Mouse (Mus musculus): ENCODE results near the gene Ino80e. TPM values are rescaled to one million over a fixed set of nuclear protein-coding genes. Genes with fewer than 3 reads are reported as not detected.

Ino80e gene
- polyA plus RNA-seq, 1 experiment from 2014 or later: 108 TPM

DNA sequence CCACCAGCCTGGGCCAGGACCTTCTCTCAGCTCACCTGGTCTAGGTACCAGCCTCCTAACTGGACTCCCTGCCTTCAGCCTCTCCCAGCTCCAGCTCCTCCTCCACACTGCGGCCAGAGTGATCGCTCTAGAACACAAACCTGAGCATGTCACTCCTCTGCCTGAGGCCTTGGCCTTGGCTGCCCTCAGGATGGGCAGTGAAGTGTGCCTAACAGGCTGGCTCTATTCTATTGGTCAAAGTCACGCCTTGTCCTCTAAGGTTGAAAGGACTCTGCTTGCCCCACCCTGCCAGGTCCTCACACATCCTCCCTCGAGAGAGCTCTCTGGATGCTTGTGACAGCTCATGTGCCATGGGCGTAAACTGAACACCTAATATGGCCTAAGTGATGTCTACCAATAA, 8.7 kb downstream of the Ino80e start:
- Histone ChIP-seq H3K27ac (no peak overlapping the region), H3K4me3 (no peak overlapping the region), H3K9me3 (no peaks in the 10 kb centered on the region), H3K27me3 (peaks cover 25% of the 10 kb centered on the region), H3K9ac (no peak overlapping the region), H3K36me3 (peaks cover 69% of the 10 kb centered on the region), H3K4me2 (no peak overlapping the region), H3K4me1 (peaks cover 23% of the 10 kb centered on the region)
- no peak for ATAC-seq (ENCODE audit: insufficient number of reproducible peaks, insufficient read depth, low FRiP score, low TSS enrichment, low read depth)
- WGBS: 90% methylated on average over 5 of the region's 5 CpGs

DNA sequence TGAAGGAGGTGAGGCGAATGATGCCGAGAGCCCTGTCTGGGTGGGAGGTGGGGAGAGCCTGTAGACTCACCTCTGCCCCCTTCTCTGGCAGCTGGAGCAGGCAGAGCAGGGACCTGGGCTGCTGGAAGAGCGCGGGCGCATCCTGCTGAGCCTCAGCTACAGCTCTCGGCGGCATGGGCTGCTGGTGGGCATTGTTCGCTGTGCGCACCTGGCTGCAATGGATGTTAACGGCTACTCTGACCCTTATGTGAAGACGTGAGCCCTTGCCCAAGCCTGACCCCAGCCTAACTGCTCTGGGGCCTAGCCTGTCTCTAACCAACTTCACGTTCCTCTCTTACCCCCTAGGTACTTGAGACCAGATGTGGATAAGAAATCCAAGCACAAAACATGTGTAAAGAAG, 11.0 kb downstream of the Ino80e start:
- ATAC-seq (ENCODE audit: insufficient number of reproducible peaks, insufficient read depth, low FRiP score, low TSS enrichment, low read depth): no peak
- peaks cover 47% of the 10 kb centered on the region for H3K36me3 ChIP-seq
- H3K4me2 ChIP-seq: no peak overlapping the region
- H3K4me3 ChIP-seq: no peak overlapping the region
- WGBS: 23% methylated on average over 12 of the region's 12 CpGs
- no peak overlapping the region for H3K27ac ChIP-seq
- no peaks in the 10 kb centered on the region for H3K9me3 ChIP-seq
- H3K9ac ChIP-seq: peak overlapping the region; percentile 54; the same call in 1 of the 2 replicates
- H3K4me1 ChIP-seq: peaks cover 29% of the 10 kb centered on the region
- peaks cover 45% of the 10 kb centered on the region for H3K27me3 ChIP-seq

DNA sequence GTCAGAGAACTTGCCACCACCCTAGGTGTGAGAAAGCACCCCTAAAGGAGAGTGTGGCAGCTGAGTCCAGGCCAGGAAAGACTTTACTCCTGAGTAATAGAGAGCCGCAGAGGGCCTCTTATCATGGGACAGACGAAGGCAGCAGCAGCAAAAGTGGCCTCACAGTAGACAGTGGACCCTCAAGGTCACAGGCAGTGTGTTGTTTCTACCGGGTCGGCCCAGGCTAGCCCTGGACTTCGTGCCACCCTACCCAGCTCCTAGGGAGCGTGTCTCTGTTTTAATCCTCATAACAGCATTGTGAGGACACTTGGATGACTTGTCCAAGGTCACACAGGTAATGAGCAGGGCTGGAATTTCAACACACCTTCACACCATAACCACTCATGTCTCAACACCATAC, 12.0 kb downstream of the Ino80e start:
- Histone ChIP-seq H3K9ac (no peak overlapping the region), H3K4me2 (no peak overlapping the region), H3K27me3 (peaks cover 45% of the 10 kb centered on the region), H3K36me3 (peaks cover 37% of the 10 kb centered on the region), H3K27ac (no peak overlapping the region), H3K4me1 (peaks cover 29% of the 10 kb centered on the region), H3K4me3 (no peak overlapping the region), H3K9me3 (no peaks in the 10 kb centered on the region)
- ATAC-seq (ENCODE audit: insufficient number of reproducible peaks, insufficient read depth, low FRiP score, low TSS enrichment, low read depth): no peak
- 87% methylated on average over 6 of the region's 6 CpGs for WGBS

DNA sequence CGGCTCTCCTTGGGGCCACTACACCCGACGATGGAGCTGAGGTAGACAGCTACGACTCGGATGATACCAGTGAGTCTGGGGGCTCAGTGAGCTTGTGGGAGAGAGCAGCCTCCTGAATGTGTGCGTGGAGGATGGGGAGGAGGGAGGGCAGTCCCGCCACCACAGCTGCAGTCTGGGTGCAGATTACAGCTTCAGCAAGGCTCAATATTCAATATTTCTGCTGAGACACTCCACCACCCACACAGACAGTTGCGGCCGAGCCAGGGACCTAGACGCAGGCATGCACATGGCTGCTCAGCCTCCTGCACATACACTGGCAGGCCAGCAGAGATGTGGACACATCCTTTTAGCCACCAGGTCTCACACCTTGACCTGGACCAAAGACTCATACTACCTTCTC, 13.4 kb downstream of the Ino80e start:
- Histone ChIP-seq H3K4me1 (peaks cover 29% of the 10 kb centered on the region), H3K4me2 (peak overlapping the region; percentile 100), H3K4me3 (peak overlapping the region; percentile 56), H3K36me3 (peaks cover 23% of the 10 kb centered on the region), H3K27ac (no peak overlapping the region), H3K9me3 (no peaks in the 10 kb centered on the region), H3K27me3 (peaks cover 45% of the 10 kb centered on the region), H3K9ac (peak overlapping the region; percentile 75)
- ATAC-seq (ENCODE audit: insufficient number of reproducible peaks, insufficient read depth, low FRiP score, low TSS enrichment, low read depth): no peak
- 20% methylated on average over 10 of the region's 10 CpGs for WGBS

DNA sequence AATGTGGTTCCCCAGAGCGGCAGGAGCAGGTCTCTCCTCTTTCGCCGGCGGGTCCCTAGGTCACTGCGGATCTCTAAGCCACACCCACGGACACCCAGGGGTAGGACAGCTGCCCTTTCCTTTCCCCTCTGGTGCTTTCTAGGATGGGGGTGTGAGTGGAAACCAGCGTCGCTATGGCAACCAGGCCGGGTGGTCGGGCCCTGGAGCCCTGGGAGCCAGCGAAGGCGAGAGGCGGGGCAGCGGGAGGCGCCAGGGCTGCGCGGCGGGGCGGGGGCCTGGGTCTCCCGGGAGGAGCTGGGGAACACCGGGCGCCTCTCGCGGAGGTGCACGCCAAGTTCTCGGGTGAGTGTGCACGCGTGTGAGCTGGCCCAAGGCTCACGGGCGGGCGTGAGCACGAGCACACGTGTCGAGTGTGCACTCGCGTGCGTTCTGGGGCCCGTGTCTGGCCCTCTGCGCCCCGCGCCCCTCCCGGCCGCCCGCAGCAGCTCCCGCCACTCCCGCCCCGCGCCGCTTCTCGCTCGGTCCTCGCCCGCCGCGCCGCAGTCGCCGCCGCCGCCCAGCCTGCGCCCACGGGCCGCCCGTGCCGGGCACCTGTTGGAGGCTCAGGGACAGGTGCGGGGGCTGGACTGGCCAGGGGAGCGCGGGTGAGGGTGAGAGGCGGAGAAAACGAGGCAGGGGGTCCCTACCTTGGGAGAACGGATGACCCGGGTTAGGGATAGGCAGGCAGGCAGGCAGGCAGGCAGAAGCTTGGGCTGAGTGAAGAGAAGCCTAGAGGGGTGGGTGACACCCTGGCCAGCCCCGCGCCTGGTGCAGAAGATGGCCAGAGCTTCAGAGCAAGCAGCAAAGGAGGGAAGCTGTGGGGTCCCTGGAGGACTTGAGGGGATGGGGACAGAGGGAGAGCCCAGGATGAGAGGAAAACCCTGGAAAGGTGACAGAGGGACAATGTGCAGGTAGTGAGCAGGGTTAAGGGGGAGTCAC, 14.5 kb downstream of the Ino80e start:
- Histone ChIP-seq H3K9me3 (no peaks in the 10 kb centered on the region), H3K27me3 (peaks cover 45% of the 10 kb centered on the region), H3K27ac (no peak overlapping the region), H3K4me3 (peak overlapping the region; percentile 56), H3K4me1 (peaks cover 29% of the 10 kb centered on the region), H3K9ac (peak overlapping the region; percentile 75), H3K36me3 (peaks cover 12% of the 10 kb centered on the region), H3K4me2 (peak overlapping the region; percentile 100)
- 2% methylated on average over 67 of the region's 74 CpGs for WGBS
- no peak for ATAC-seq (ENCODE audit: insufficient number of reproducible peaks, insufficient read depth, low FRiP score, low TSS enrichment, low read depth)

DNA sequence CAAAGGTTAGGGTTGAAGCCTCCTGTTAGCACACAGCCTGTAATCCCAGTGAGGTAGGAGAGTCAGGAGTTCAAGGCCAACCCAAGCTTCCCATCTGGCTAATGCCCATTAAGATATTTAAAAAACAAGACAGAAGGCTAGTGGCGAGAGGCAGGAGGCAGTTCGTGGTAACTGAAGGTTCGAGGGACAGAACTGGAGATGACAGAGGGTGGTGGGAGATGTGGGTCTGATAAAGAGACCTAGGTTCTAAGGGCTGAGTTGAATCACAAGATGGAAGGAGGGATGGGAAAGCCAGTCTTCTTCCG, 15.1 kb downstream of the Ino80e start, which contains the start of gene Doc2a:
Gene Doc2a (plus strand): TSS at position 301 of the 305 bp plus-strand sequence.
- H3K9ac ChIP-seq: peak within 1 kb of the TSS; percentile 75
- peak within 1 kb of the TSS; percentile 100 for H3K4me2 ChIP-seq
- peaks cover 29% of the 10 kb centered on the region for H3K4me1 ChIP-seq
- peaks cover 6% of the 10 kb centered on the region for H3K36me3 ChIP-seq
- H3K27me3 ChIP-seq: peaks cover 45% of the 10 kb centered on the region
- H3K27ac ChIP-seq: no peak within 1 kb of the TSS
- peak within 1 kb of the TSS; percentile 56 for H3K4me3 ChIP-seq
- WGBS: 26% methylated on average over 4 of the region's 4 CpGs
- H3K9me3 ChIP-seq: no peaks in the 10 kb centered on the region
- no peak for ATAC-seq (ENCODE audit: insufficient number of reproducible peaks, insufficient read depth, low FRiP score, low TSS enrichment, low read depth)

DNA sequence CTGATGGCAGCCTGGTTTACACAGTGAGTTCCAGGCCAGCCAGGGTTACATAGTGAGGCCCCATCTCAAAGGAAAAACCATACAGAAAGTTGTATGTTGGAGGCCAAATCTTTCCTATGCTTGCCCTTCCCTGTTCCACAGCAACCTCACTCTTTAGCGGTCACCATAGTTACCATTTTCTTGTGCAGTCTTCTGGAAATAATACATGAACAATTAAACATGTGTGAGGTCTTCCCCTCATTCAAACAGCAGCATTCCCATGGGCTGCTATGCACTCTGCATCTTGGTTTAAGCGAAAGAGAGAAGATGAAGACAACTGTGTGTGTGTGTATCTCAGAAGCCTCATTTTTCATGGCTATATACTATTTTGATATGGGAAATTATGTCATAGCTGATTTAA, 16.7 kb downstream of the Ino80e start:
- H3K9me3 ChIP-seq: peaks cover 6% of the 10 kb centered on the region; the same call in 1 of the 2 replicates
- H3K9ac ChIP-seq: no peak overlapping the region
- no peak overlapping the region for H3K4me2 ChIP-seq
- no peak for ATAC-seq (ENCODE audit: insufficient number of reproducible peaks, insufficient read depth, low FRiP score, low TSS enrichment, low read depth)
- H3K27ac ChIP-seq: no peak overlapping the region
- no peaks in the 10 kb centered on the region for H3K36me3 ChIP-seq
- WGBS: 84% methylated on average over 2 of the region's 2 CpGs
- peaks cover 17% of the 10 kb centered on the region for H3K4me1 ChIP-seq
- H3K4me3 ChIP-seq: no peak overlapping the region
- peaks cover 41% of the 10 kb centered on the region for H3K27me3 ChIP-seq

DNA sequence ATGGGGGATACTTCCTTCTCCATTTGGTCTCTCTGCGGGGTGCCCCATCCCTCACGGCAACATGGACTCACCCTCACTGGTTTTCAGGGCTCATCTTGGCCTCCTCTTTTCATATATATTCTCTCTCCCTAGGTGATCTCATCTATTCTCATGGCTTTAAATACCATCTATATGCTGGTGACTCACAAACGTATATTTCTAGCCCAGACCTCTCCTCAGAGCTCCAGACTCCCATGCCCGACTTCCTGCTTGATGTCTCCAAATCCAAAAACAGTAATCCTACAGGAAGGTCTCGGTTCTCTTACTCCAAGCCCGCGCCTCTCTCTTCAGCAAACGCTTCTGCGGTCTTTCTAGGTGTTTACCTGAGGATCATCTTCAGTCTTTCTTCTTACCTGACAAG, 18.9 kb downstream of the Ino80e start:
- peaks cover 19% of the 10 kb centered on the region for H3K27me3 ChIP-seq
- H3K4me2 ChIP-seq: no peak overlapping the region
- 80% methylated on average over 9 of the region's 9 CpGs for WGBS
- no peak overlapping the region for H3K27ac ChIP-seq
- ATAC-seq (ENCODE audit: insufficient number of reproducible peaks, insufficient read depth, low FRiP score, low TSS enrichment, low read depth): no peak
- H3K9ac ChIP-seq: no peak overlapping the region
- no peaks in the 10 kb centered on the region for H3K36me3 ChIP-seq
- H3K4me3 ChIP-seq: no peak overlapping the region
- H3K4me1 ChIP-seq: peaks cover 9% of the 10 kb centered on the region
- peaks cover 6% of the 10 kb centered on the region; the same call in 1 of the 2 replicates for H3K9me3 ChIP-seq

DNA sequence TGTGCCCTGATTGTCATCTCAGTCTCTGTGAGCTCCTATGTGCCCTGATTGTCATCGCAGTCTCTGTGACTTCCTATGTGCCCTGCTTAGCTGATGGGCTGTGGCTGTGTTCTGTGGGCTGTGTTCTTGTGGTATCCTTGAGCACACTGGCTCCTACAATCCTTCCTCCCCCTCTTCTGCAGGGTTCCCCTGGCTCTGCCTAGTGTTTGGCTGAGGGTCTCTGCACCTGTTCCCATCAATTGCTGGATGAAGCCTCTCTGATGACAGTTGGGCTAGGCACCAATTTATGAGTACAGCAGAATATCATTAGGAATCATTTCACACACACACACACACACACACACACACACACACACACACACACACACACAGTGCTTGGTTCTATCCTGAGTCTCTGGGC, 28.9 kb downstream of the Ino80e start:
- no peaks in the 10 kb centered on the region for H3K9me3 ChIP-seq
- peaks cover 21% of the 10 kb centered on the region for H3K27me3 ChIP-seq
- 95% methylated on average over 1 of the region's 1 CpGs for WGBS
- H3K4me3 ChIP-seq: no peak overlapping the region
- peaks cover 9% of the 10 kb centered on the region for H3K4me1 ChIP-seq
- H3K4me2 ChIP-seq: no peak overlapping the region
- no peak overlapping the region for H3K27ac ChIP-seq
- H3K36me3 ChIP-seq: no peaks in the 10 kb centered on the region
- ATAC-seq (ENCODE audit: insufficient number of reproducible peaks, insufficient read depth, low FRiP score, low TSS enrichment, low read depth): no peak
- H3K9ac ChIP-seq: no peak overlapping the region

DNA sequence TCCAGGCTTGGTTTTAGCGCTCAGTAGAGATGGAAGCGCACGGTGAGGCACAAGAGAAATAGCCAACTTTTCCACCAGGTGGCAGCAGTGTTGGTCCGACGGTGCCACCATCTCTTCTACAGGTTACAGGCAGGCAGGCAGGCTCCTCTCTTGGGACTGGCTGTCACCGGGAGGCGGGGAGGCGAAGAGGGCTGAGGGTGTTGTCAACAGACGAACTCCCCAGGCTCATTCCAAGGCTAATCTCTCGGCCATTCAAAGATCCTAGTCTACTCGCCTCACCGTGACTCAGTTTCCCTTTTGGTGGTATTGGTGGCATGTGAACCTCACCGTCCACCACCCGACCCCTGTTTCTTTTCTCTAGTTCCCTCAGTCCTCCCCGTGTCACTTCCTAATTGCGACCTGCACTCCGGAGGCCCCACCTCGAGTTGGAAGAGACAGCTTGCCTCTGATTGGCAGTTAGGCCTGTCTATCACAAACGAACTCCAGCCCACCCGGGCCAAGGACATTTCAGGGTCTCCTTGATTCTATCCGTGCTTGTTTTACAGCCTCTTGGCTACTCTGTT, 30.1 kb downstream of the Ino80e start:
- peaks cover 9% of the 10 kb centered on the region for H3K4me1 ChIP-seq
- no peak overlapping the region for H3K9ac ChIP-seq
- H3K27ac ChIP-seq: no peak overlapping the region
- ATAC-seq (ENCODE audit: insufficient number of reproducible peaks, insufficient read depth, low FRiP score, low TSS enrichment, low read depth): 0 out of 2 replicates have a peak, but pooled peaks have one; percentile 27
- peak overlapping the region; percentile 57 for H3K4me2 ChIP-seq
- WGBS: under 1% methylated on average over 21 of the region's 21 CpGs
- H3K36me3 ChIP-seq: no peaks in the 10 kb centered on the region
- peaks cover 24% of the 10 kb centered on the region for H3K27me3 ChIP-seq
- no peaks in the 10 kb centered on the region for H3K9me3 ChIP-seq
- peak overlapping the region; percentile 35 for H3K4me3 ChIP-seq

DNA sequence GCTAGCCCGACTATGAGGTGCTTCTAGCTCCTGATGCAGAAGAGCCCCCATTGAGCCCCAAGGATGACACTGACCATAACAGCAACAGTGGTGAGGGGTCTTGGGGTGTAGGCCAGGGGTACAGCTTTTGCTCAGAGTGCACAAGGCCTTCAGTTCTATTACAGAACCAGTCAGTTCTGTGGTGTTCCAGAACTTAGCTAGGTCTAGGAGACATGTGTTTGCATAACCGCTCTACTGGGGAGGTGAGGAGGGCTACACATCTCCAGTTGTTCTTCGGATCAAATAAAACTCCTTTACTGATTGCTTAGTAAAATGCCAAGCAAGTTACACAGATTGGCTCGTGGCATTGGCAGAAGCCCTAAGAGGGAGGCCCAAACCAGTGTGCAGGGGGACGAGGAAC, 30.6 kb downstream of the Ino80e start, which contains the start of gene 4930451I11Rik:
Gene 4930451I11Rik (minus strand): TSS at position 101 of the 400 bp plus-strand sequence.
- H3K27me3 ChIP-seq: peaks cover 24% of the 10 kb centered on the region
- no peaks in the 10 kb centered on the region for H3K36me3 ChIP-seq
- no peaks in the 10 kb centered on the region for H3K9me3 ChIP-seq
- peak within 1 kb of the TSS; percentile 35 for H3K4me3 ChIP-seq
- H3K9ac ChIP-seq: no peak within 1 kb of the TSS
- peaks cover 9% of the 10 kb centered on the region for H3K4me1 ChIP-seq
- no peak within 1 kb of the TSS for H3K27ac ChIP-seq
- 58% methylated on average over 5 of the region's 5 CpGs for WGBS
- ATAC-seq (ENCODE audit: insufficient number of reproducible peaks, insufficient read depth, low FRiP score, low TSS enrichment, low read depth): no peak
- peak within 1 kb of the TSS; percentile 57 for H3K4me2 ChIP-seq

DNA sequence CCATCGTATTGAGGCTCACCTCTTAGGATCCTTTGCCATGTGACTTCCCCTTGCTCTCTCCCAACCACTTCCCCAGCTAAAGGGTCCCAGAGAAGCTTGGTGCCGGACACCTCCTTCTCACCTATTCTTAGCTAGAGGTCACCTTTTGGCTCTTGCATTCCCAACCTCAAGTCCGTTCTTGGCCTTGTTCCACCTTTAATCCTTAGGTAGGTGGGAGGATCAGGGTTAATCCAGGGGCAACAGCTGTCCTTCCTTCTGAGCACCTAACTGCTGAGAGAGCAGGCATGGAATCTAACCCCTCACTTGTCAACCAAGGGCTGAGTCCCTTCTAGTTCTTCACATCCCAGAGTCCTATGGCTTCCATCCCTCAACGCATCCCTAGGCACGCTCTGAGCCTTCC, 36.2 kb downstream of the Ino80e start:
- Histone ChIP-seq H3K9me3 (no peaks in the 10 kb centered on the region), H3K36me3 (no peaks in the 10 kb centered on the region), H3K27ac (no peak overlapping the region), H3K4me2 (no peak overlapping the region), H3K4me3 (no peak overlapping the region), H3K4me1 (peaks cover 5% of the 10 kb centered on the region; the same call in 1 of the 2 replicates), H3K27me3 (peaks cover 53% of the 10 kb centered on the region), H3K9ac (no peak overlapping the region)
- WGBS: 69% methylated on average over 5 of the region's 5 CpGs
- no peak for ATAC-seq (ENCODE audit: insufficient number of reproducible peaks, insufficient read depth, low FRiP score, low TSS enrichment, low read depth)

All from embryonic facial prominence, embryonic 13.5 days (tissue).